Mouse (Mus musculus) hematopoietic stem cell, adult 5-6 weeks (primary cell): ENCODE data around the gene Zc3hav1. TPM values are rescaled to one million over a fixed set of nuclear protein-coding genes. Genes with fewer than 3 reads are reported as not detected.
A peak's percentile ranks its signal among the peaks of the same experiment; 100 is the strongest.

Experiments used
- ATAC-seq, 2 experiments: fragments of 125-278 bp in 1 of 2; replicated peaks in 1 of 2; 2 replicates each; pipeline ENCODE4 v1.8.0; 2016 to 2017; ENCODE audit warnings: inconsistent platforms in 2 of 2, mild to moderate bottlenecking in 2 of 2, moderate number of reproducible peaks in 2 of 2, low read depth in 1 of 2, moderate TSS enrichment in 1 of 2; ENCODE audit not compliant: low FRiP score in 2 of 2, poor library complexity in 2 of 2, severe bottlenecking in 2 of 2, insufficient read depth in 1 of 2, low TSS enrichment in 1 of 2
- total RNA-seq: library from RNA; stranded (forward); fragments of 172-1452, 232-1000 nt; gene quantifications from 2 replicates; pipeline ENCODE4 v1.2.3, GENCODE M21; 2017

Zc3hav1 gene
- total RNA-seq, 1 experiment from 2014 or later = 59.7 TPM

- ATAC-seq = no peak
Observed at GRCm38 (mm10) chr6:38335264-38335663, 19.1 kb downstream of the Zc3hav1 start.

GRCm38 (mm10) chr6:38326596-38326995, 27.8 kb downstream of the Zc3hav1 start:
- 0 out of 4 replicates have a peak, but pooled peaks of 1 of the 2 experiments have one; percentile 32 for ATAC-seq

- ATAC-seq = no peak; a peak in 1 of 4 replicates
Observed at GRCm38 (mm10) chr6:38320621-38321020, 33.8 kb downstream of the Zc3hav1 start.

DNA sequence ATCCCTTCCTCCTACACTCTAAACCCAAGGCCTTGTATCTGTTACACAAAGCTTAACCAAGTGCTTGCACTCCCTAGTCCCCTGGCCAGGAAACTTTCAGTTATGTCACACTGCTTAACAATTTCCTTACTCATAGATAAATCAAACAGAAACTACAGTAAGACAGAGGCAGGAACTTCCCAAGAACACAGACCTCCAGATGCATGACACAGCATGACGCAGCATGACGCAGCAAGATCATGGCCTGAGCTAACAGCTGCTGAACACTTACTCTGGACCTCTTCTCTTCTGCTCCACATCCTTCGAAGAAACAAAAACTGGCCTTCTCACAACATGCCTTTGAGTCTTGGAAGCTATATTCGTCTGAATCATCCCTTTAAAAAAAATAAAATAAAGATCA, 38.4 kb downstream of the Zc3hav1 start:
- ATAC-seq = no peak

DNA sequence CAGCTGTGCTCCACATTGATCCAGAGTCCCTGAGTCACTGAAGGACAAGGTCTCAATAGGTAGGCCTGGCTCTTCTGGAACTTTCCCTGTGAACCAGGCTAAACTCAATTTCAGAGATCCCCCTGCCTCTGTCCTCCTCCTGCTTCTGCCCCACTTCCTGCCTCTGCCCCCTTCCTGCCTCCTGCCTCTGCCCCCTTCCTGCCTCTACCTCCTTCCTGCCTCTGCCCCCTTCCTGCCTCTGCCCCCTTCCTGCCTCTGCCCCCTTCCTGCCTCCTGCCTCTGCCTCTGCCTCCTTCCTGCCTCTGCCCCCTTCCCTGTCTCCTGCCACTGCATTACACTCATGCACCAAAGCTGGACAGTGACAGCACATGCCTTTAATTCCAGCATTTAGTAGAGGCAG, 44.7 kb downstream of the Zc3hav1 start:
- ATAC-seq = no peak

- ATAC-seq = no peak
Observed at GRCm38 (mm10) chr6:38304981-38305380, 49.4 kb downstream of the Zc3hav1 start.

DNA sequence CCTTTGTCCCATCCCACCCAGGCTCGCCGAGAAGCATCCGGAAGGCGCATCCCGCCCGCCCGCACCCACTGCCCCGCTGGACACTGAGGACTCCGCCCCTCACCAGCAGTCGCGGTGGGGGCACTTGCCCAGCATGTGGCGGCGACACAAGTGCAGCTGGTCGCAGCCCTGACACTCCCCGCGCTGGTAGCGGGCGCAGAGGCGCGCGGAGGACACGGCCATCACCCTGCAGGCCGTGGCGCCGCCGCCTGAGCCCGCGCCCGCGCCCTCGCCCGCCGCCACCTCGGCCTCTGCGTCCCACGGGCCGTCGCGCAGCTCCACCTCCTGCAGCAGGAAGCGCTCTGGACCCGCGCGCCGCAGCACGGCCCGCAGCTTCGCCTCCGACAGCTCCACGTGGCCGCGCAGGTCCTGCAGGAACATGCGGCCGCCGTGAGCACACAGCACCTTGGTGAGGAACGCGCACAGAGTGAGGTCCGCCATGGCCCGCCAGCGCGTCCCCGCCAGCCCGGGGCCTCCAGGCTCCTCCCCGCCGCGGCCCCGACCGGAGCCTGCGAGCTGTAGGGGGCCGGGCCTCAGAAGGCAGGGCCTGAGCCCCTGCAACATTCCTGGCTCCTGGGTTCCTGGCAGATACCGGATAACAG, 55.5 kb downstream of the Zc3hav1 start, which contains the start of gene Zc3hav1l:
Gene Zc3hav1l (minus strand): TSS at position 499 of the 641 bp plus-strand sequence.
- ATAC-seq = peak; percentile 77 to 83

DNA sequence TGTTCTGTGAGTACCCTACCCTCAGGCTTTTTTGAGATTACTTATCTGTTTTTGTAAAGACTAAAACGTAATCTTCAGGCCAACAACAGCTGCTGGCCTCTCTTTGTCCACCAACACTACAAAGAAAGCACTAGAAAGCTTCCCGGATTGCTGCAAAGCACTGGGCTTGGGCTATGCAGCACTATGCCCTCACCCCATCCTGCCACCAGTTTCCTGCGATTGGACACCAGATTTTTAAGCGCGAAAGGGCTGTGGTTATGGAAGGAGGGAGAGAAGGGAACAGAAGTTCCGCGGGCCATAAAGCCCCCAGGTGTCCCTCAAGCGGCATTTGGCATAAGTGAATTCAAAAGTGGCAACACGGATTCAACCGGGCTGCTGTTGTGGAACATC, 56.2 kb downstream of the Zc3hav1 start:
- peak; percentile 51 to 57; a peak in 3 of 4 replicates for ATAC-seq

DNA sequence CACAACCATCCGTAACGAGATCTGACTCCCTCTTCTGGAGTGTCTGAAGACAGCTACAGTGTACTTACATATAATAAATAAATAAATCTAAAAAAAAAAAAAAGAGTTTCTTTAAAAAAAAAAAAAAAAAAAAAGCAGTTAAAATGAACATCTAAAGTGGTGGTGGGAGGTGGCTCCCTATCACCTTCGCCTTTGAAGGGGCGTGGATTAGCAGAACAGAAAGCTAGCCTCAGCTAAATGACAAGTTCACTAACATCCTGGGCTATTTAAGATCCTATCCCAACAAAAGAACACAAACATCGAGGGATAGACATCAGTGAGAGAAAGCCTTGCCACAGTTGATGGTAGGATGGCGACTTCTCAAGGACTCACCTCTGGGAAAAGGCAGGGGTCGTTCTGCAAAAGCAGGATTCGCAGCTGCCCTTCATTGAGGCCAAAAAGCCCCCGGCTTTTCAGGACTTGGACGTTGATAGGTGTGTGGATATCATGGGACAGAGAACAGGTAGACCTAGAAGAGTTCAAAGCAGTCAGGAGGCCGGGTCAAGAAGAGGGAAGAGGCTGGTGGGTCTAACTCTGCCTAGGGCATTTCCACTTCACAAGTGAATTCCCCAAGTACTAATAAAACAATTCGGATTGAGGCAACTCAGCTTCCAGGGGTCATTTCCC, 56.7 kb downstream of the Zc3hav1 start:
- ATAC-seq = no peak

DNA sequence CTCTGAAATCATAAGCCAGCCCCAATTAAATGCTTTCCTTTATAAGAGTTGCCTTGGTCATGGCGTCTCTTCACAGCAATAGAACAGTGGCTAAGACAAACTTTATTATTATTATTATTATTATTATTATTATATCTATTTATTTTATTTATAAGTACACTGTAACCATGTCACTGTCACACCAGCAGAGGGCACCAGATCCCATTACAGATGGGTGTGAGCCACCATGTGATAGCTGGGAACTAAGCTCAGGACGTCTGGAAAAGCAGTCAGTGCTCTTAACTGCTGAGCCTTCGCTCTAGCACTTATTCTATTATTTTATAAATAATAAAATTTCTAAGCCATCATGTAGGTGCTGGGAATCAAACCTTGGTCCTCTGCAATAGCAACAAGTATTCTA, 60.7 kb downstream of the Zc3hav1 start:
- no peak for ATAC-seq

- no peak for ATAC-seq
Observed at GRCm38 (mm10) chr6:38292871-38293646, 61.3 kb downstream of the Zc3hav1 start.

DNA sequence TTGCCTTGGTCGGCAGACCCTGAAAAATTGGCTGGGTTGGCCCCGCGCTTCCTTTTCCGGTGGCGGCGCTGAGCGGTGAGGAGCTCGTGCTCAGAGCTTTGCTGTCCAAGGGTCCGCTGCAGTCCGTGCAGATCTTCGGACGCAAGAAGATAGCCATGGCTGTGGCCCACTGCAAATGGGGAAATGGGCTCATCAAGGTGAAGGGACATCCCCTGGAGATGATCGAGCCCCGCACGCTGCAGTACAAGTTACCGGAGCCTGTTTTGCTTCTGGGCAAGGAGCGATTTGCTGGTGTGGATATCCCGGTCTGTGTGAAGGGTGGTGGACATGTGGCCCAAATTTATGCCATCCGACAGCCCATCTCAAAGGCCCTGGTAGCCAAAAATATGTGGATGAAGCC, 70.0 kb downstream of the Zc3hav1 start:
- no peak for ATAC-seq

DNA sequence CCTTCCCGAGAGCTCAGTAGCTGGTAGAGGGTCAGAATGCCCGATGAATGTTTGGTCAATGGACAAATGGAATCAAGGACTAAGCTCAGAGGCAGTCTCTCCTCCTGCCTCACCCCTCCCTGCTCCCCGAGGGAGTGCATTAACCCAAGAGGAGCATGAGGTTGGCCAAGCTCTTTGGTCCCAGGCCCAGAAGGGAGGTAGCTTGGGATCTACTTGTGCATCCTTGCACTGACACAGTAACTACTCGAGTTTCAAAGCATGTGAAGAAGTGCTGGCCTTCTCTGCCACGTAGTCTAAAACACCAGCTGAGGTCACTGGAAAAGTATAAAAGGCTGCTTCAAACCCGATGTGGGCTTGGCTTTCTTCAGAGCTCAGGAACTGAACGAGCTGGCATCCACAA, 89.9 kb downstream of the Zc3hav1 start:
- ATAC-seq = no peak

DNA sequence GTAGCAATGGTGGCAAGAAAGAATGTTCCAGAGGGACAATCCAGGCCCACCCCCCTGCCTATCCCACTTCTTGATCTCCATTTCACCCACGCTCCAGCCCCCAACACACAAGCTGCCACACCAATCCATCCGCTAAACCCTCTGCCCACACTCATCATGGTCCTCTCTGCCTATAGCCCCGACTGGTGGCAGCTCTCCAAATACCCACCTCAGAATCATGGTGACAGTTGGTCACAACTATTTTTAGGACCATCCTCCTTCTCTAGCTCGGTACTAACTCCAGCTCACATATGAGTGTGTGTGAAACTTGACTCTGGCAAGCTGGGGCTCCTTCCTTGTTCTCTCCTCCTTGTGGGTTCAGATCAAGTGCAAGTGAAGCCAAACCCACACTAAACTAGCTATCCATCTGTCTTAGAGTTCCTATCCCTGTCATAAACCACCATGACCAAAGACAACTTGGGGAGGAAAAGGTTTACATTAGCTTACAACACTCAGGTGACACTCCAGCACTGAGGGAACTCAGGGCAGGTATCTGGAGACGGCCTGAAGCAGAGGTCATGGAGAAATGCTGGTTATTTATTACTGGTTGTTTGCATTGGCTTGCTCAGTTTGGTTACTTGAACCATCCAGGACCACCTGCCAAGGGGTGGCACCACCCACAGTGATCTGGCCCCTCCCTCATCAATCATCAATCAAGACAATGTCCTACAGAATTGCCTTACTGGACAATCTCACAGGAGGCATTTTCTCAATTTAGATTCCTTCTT, 90.8 kb downstream of the Zc3hav1 start:
- no peak for ATAC-seq

DNA sequence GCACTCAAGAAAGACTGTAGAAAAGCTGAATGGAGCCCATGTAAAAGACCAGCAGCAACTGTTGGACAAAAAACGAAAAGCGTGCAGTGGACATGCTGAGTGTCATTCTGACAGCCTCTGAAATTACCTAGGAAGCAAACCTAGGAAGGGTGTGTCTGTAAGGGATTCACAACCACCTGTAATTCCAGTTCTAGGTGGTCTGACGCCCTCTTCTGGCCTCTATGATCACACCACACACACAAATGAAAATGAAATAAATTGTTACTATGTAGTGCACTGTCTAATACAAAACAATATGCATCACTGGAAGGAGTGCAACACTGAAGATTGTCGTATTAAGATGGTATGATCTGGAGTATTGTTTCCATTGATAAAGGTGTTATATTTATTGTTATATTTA, 92.5 kb downstream of the Zc3hav1 start:
- ATAC-seq = no peak

- ATAC-seq = no peak
Observed at GRCm38 (mm10) chr6:38257506-38257905, 96.9 kb downstream of the Zc3hav1 start.

DNA sequence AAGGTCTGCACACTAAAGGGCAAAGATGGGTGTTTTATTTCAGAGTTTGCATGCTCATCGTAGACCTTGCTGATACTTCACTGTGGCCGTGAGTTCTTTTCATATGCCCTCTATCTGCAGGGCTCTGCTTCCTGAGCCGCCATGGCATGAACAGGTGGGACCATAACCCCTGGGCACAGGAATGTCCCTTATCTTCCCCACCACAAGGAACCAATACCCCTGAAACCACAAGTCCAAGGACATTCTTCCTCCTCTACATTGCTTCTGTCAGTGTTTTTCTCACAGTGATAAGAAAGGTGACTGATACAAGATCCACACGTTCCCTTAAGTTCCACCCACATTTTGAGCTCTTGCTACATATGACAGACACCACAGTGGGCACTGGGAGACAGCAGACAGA, 97.6 kb downstream of the Zc3hav1 start:
- ATAC-seq = no peak

- no peak for ATAC-seq
Observed at GRCm38 (mm10) chr6:38255794-38256193, 98.6 kb downstream of the Zc3hav1 start.
